Mouse (Mus musculus): ENCODE results near the gene Foxa2. TPM values are rescaled to one million over a fixed set of nuclear protein-coding genes. Genes with fewer than 3 reads are reported as not detected.

Gene Foxa2
- polyA plus RNA-seq, 1 experiment, result not detected

DNA sequence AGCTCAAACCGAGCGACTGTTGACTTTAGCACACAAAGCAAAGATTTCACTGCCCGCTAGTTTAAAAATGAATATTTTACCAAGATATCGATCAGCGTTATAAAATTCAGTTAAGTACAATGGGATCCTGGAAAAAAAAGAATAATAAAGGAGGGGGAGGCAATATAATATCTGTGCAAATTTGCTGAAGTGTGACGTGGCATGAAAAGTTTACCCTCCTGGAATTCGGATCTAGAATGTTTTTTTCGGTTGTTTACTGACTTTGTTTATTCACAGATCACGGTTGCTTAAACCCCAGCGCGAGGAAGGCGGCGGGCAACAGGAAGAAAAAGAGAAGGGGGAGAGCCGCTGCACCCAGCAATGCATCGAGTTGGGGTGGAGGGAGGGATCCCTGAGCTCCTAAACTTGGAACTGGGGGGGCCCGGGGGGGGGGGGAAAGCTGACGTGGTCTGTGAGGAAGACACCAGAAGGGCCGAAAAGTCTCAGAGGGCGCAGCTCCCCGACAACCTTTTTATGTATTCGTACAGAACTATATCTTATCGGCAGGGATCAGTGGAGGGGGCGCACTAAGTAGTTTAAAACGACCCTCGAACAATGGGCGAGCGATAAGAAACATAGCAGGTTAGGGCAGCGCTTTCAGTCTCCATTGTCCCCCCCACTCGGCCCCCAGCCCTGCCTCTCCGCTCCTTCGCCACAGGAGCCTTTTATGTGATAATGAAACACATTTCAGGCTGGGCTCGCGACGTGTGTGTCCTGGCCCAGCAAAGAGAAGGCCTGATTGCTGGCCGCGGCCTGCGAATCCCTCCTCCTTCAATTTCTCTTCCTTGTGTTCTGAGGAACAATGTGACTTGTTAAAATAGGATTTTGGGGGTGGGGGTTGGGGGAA, 6.3 kb downstream of the Foxa2 start:
- Histone ChIP-seq H3K4me3 (ENCODE audit: insufficient read depth, low read length) (no peak overlapping the region), H3K27ac (ENCODE audit: insufficient read depth, low read depth, low read length) (no peak overlapping the region), H3K4me1 (ENCODE audit: control insufficient read depth, insufficient read depth, low read length) (no peaks in the 10 kb centered on the region)
- no peak for TF ChIP-seq POLR2A (IDR thresholded peaks at IDR 0.05; ENCODE audit: borderline replicate concordance, low read depth, low read length)
- TF ChIP-seq CTCF (IDR thresholded peaks at IDR 0.05; ENCODE audit: low read depth, low read length), result no peak

DNA sequence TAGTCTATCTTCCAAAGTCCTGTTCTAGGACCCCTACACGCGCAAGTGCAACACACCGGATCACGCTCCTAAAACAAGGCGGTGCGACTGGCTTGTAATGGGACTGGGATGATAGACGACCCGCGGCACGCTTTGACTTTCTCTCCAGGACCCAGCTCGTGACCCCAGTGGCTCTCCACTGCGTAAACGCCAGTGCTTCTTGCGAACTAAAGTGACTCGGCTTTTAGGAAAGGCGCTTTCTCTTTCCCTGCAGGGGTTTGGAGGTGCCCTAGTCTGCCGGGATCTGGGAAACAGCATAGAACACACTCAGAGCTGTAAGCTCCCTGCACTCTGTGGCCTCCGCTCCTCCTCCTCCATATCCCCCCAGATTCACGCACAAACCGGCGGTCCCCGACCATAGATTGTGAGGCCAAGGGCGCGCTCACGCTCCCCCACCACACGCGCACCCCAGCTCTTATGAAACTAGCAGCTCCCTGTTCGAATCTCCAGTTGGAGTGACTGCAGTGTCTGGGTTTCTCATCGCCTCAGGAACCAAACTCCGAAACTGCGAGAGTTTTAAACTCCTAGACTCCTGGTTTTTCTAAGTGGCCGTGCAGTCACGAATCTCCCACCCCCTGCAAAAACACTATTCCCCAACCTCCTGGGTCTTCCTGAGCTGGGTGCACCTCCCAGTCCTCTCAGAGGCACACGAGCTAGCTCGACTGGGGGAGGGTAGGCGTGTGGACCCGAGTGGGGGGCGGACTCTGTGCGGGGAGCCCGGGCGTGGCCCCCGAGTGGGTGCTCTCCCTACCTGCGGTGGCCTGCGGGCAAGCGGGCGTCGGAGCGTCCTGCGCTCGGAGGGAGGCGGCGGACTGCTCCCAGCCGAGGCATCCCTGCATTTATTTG, 7.2 kb downstream of the Foxa2 start:
- TF ChIP-seq POLR2A (IDR thresholded peaks at IDR 0.05; ENCODE audit: borderline replicate concordance, low read depth, low read length) (no peak), CTCF (IDR thresholded peaks at IDR 0.05; ENCODE audit: low read depth, low read length) (no peak)
- Histone ChIP-seq H3K4me1 (ENCODE audit: control insufficient read depth, insufficient read depth, low read length) (no peaks in the 10 kb centered on the region), H3K4me3 (ENCODE audit: insufficient read depth, low read length) (no peak overlapping the region), H3K27ac (ENCODE audit: insufficient read depth, low read depth, low read length) (no peak overlapping the region)

DNA sequence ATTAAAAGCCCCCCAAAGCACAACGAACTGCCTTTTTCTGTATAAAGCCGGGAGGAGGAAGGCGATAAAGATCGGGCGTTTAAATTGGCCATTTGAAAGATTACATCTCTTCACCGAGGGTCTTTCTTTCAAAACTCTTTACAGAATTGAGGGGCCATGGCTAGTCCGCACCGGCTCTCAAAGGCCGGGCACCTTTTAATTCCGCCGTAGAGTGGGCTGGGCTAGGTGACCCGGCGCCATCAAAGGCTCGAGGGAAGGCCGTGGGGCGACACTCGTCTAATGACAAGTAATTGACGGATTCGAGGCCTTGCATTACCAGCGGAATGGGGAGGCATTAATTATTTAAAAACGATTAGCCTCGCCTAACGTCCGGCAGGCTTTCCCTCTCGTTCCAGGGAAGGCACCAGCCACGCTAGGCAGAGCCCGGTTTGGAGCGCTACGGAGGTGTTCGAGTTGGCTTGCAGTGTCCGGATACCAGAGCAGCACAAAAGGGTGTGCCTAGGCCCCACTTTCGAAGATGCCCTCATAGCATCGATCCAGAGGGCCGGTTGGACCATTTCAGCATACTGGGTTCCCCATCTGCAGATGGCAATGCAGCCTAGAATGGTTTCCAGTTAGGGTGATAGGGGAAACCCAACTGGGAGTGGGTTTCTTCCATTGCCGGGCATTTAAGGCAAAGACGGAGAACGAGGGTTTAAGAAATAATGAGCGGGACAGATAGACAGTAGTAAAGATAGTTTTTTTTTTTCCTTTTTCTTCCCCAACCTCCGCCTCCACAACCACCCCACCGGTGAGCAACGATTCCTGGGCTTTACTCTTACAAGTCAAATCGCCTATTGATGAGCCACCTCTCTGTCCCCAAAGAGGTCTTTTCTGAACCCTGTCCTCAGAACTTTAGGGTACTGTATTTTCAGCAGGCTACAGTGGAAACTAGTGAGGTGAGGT, 8.1 kb downstream of the Foxa2 start:
- H3K4me3 ChIP-seq (ENCODE audit: insufficient read depth, low read length), result no peak overlapping the region
- no peak overlapping the region for H3K27ac ChIP-seq (ENCODE audit: insufficient read depth, low read depth, low read length)
- TF ChIP-seq CTCF (IDR thresholded peaks at IDR 0.05; ENCODE audit: low read depth, low read length), result no peak
- TF ChIP-seq POLR2A (IDR thresholded peaks at IDR 0.05; ENCODE audit: borderline replicate concordance, low read depth, low read length), result no peak
- H3K4me1 ChIP-seq (ENCODE audit: control insufficient read depth, insufficient read depth, low read length), result no peaks in the 10 kb centered on the region

DNA sequence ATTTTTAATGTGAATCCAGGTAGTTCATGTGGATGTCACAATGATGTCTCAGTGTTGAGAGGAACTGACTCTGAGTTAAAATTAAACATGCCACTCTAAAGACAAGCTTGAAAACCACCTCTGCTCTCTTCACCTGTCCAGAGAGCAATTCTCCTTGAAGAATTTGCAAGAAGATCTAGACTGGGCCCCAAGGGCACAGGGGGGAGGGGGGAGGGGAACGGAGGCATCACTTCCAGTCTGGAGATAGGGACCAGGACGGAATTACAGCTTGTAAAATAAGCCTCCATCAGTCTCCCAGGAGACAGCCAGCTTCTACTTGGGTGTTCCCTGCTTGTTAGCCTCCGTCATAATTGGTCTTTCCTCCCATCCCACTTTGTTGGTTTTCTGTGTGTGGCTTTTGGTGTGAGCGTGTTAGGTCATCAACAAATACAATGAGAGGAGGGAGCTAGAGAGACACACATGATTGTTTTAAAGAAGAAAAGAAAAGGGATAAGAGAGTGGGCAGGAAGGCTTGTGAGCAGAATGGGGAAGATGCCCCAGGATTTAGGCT, 10.1 kb downstream of the Foxa2 start:
- Histone ChIP-seq H3K4me1 (ENCODE audit: control insufficient read depth, insufficient read depth, low read length) (no peaks in the 10 kb centered on the region), H3K27ac (ENCODE audit: insufficient read depth, low read depth, low read length) (no peak overlapping the region), H3K4me3 (ENCODE audit: insufficient read depth, low read length) (no peak overlapping the region)
- TF ChIP-seq POLR2A (IDR thresholded peaks at IDR 0.05; ENCODE audit: borderline replicate concordance, low read depth, low read length) (no peak), CTCF (IDR thresholded peaks at IDR 0.05; ENCODE audit: low read depth, low read length) (no peak)

DNA sequence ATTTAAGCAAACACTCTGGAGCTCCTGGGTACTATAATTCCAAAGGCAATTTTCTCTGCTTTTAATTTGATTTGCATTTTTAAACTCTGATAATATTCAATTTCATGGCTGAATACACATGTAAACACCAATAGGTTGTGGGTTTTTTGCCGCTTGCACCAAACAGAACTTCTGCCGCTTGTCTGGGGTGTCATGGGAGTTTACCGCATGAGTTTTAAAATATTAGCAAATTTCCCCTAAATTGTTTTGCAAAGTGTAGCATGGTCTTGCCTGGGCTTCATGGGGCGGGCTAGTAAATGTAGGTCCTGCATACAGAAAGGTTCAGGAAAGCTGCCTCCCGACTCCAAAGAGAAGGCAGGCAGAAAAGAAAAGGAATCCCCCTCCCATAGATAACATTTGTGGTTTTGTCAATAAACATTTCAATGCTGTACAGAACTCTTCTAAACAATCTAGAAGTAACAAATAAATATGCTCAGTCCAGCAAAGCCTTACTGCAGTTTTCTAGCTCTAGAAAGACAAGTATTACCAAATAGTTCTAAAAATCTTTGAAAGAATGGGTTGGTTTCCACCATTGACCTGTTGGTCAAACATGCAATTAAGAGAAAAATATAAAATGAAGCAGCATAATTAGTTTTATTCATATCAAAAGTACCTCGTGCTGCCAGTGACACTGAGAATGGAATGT, 15.6 kb downstream of the Foxa2 start:
- Histone ChIP-seq H3K4me3 (ENCODE audit: insufficient read depth, low read length) (no peak overlapping the region), H3K4me1 (ENCODE audit: control insufficient read depth, insufficient read depth, low read length) (no peaks in the 10 kb centered on the region), H3K27ac (ENCODE audit: insufficient read depth, low read depth, low read length) (no peak overlapping the region)
- TF ChIP-seq CTCF (IDR thresholded peaks at IDR 0.05; ENCODE audit: low read depth, low read length), result no peak
- TF ChIP-seq POLR2A (IDR thresholded peaks at IDR 0.05; ENCODE audit: borderline replicate concordance, low read depth, low read length), result no peak

DNA sequence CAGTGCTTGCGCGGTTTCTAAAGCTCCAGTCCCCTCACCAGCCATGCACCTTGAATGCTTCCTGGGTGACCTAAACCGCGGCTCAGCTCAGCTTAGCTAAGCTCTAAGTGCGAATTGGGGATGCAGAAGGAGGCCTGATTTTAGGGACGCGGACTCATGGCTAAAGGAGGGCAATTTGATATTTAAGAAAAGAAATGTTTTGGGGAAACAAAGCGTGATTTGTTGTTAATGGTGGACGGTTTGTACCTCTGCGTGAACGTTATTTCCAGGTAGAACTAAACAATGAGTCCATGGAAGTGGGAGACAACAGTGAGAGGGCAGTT, 16.2 kb downstream of the Foxa2 start:
- Histone ChIP-seq H3K4me1 (ENCODE audit: control insufficient read depth, insufficient read depth, low read length) (no peaks in the 10 kb centered on the region), H3K27ac (ENCODE audit: insufficient read depth, low read depth, low read length) (no peak overlapping the region), H3K4me3 (ENCODE audit: insufficient read depth, low read length) (no peak overlapping the region)
- TF ChIP-seq CTCF (IDR thresholded peaks at IDR 0.05; ENCODE audit: low read depth, low read length) (no peak), POLR2A (IDR thresholded peaks at IDR 0.05; ENCODE audit: borderline replicate concordance, low read depth, low read length) (no peak)

DNA sequence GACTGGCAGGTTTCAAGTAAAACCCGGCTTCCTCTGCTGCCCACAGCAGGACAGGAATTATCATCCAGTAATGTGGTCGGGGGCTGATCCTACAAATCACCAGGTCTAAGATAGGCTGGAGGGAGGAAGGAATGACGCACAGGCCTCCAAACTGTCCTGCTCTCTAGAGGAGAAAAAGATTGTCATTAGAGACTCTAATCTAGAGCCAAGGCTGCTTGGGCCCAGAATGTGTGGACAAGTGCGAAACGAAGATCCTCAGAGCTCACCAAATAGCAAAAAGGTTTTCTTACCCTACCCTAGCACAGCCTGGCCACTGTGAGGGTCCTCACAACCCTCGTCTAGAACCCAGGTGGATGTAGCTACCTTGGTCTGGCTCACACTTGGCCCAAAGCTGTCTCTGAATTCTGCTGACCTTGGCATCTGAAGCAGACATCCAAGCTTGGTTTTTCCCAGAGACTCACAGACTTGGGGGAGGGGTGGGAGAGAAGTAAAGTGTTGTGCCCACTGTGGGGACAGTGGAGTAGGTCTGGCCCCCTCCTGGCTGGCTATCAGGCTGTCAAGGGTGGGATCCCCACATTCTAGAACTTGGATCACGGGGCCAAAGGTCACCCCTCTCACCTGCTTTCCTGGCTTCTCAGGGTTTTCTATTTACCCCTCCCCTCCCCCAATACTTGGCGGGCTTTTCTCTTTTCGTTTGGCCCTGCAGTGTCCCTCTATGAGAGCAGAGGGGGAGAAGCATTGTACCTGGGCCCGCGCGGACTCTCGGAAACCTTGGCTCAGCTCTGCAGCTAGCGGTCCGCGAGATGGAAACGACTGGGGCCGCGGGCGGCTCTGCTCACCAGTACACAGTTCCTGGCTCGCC, 16.8 kb downstream of the Foxa2 start:
- no peaks in the 10 kb centered on the region for H3K4me1 ChIP-seq (ENCODE audit: control insufficient read depth, insufficient read depth, low read length)
- no peak overlapping the region for H3K4me3 ChIP-seq (ENCODE audit: insufficient read depth, low read length)
- no peak overlapping the region for H3K27ac ChIP-seq (ENCODE audit: insufficient read depth, low read depth, low read length)
- TF ChIP-seq CTCF (IDR thresholded peaks at IDR 0.05; ENCODE audit: low read depth, low read length) (no peak), POLR2A (IDR thresholded peaks at IDR 0.05; ENCODE audit: borderline replicate concordance, low read depth, low read length) (no peak)

DNA sequence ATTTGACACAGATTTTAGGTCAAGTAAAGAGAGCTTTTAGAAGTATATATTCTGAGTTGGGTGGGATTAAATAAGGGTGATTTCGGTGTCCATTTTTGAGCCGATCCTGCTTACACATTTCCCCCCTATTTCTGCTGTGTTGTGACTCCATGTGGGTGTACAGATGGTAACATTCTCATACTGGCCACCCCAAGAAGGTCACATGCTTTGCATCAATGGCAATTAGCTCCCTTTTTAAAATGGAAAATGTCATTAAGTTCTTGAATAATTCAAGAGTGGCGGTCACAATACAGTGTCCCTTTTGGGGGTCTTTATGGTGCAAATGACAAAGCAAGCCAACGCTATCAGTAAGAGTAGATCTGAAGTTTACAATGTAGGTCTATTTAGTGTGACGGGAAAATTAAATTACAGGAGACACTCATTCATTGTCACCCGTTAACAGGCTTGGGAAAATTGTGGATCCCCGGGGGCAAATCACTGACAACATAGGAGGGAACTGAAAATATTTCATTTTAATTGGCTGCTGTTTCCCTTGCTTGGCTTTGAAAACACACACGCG, 17.6 kb downstream of the Foxa2 start:
- Histone ChIP-seq H3K4me1 (ENCODE audit: control insufficient read depth, insufficient read depth, low read length) (no peaks in the 10 kb centered on the region), H3K4me3 (ENCODE audit: insufficient read depth, low read length) (no peak overlapping the region), H3K27ac (ENCODE audit: insufficient read depth, low read depth, low read length) (no peak overlapping the region)
- TF ChIP-seq POLR2A (IDR thresholded peaks at IDR 0.05; ENCODE audit: borderline replicate concordance, low read depth, low read length) (no peak), CTCF (IDR thresholded peaks at IDR 0.05; ENCODE audit: low read depth, low read length) (no peak)

Measured in bone marrow macrophage, adult 2 months (primary cell).